Comparison of ENCODE assay signal across 21 mouse cellular contexts in the genomic region with DNA sequence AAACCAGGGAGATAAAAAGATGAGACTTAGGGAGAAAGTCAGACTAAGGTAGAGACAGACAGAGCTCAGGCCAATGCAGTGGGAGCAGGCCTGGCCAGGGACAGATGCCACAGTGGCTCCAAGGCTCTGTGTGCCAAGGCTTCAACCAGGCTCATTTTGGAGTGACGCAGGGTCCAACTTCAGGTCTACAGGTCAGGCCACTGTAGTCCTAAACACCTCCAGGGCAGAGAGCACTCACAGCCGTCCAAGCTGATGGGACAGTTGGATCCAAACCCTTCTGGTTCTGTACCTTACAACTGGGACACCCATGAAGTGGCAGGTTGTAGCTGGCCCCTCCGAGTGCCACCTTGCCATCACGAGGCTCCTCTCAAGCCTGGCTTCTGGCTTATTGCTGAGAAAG. TPM values are rescaled to one million over a fixed set of nuclear protein-coding genes. Genes with fewer than 3 reads are reported as not detected.
DNase-seq lines count a peak whose midpoint lies in the region; ATAC-seq and TF ChIP-seq lines count a peak whose summit lies in the region.
"Had no signal": no experiment of that assay in that cellular context is flagged by ENCODE, and none has a peak within 500 bp of the region (broad histone marks: within the 10 kb centered on the region; RNA-seq: fewer than 3 reads in every experiment).

No protein-coding gene starts in this region.

- WGBS in forebrain, embryonic 13.5 days = 94% methylated on average over 4 of the region's 4 CpGs
- 90% methylated on average over 4 of the region's 4 CpGs for WGBS in forebrain, embryonic 10.5 days
- 78% methylated on average over 4 of the region's 4 CpGs for WGBS in kidney, embryonic 16.5 days
- WGBS in lung, postnatal 0 days = 80% methylated on average over 4 of the region's 4 CpGs
- WGBS in stomach, embryonic 16.5 days = 88% methylated on average over 4 of the region's 4 CpGs

- no peak for ATAC-seq in forebrain, embryonic 13.5 days
- no peak for ATAC-seq in kidney, embryonic 16.5 days (ENCODE audit: low FRiP score, low TSS enrichment)
- no peak for ATAC-seq in lung, postnatal 0 days
- no peak for ATAC-seq in stomach, embryonic 16.5 days (ENCODE audit: insufficient read depth, low FRiP score)
- ATAC-seq: intestine, postnatal 0 days had no signal

- H3K36me3 ChIP-seq in forebrain, embryonic 13.5 days (ENCODE audit: poor library complexity, severe bottlenecking) = peaks cover 20% of the 10 kb centered on the region
- peaks cover 43% of the 10 kb centered on the region for H3K36me3 ChIP-seq in forebrain, embryonic 10.5 days (replicated peaks)
- peaks cover 8% of the 10 kb centered on the region for H3K36me3 ChIP-seq in kidney, embryonic 16.5 days (ENCODE audit: insufficient read depth, low read length)
- H3K36me3 ChIP-seq in lung, postnatal 0 days (ENCODE audit: insufficient read depth, low read length) = 0 out of 2 replicates have a peak, but pooled peaks cover 4% of the 10 kb centered on the region
- 0 out of 2 replicates have a peak, but pooled peaks cover 6% of the 10 kb centered on the region for H3K36me3 ChIP-seq in stomach, embryonic 16.5 days (ENCODE audit: control insufficient read depth, insufficient read depth, low read length)

- DNase-seq in forebrain, embryonic 10.5 days (ENCODE audit: extremely low spot score, low spot score) = no peak
- no peak for DNase-seq in kidney, postnatal 4 days
- no peak for DNase-seq in lung, postnatal 0 days (ENCODE audit: low spot score)
- no peak for DNase-seq in lung, postnatal 14 days
- DNase-seq in right cerebral cortex, postnatal 36 days (ENCODE audit: low spot score in 2 of 2) = no peak
- DNase-seq: adrenal gland, adult 2 months; cerebellum, adult 18-20 months; gastrocnemius, postnatal 10 days; heart, adult 2 months; heart, postnatal 14 days; layer of hippocampus, adult 9-11 months; lung, postnatal 10 days; thymus, adult 2 months had no signal

- no peak for TF ChIP-seq EP300 in lung, postnatal 0 days (IDR thresholded peaks at IDR 0.05)

- peak overlapping the region; percentile 3; the same call in 1 of the 2 replicates for H3K9ac ChIP-seq in forebrain, embryonic 13.5 days
- H3K9ac ChIP-seq in kidney, embryonic 16.5 days (replicated peaks; ENCODE audit: low read length) = no peak overlapping the region
- no peak overlapping the region for H3K9ac ChIP-seq in lung, postnatal 0 days (replicated peaks; ENCODE audit: low read depth)
- H3K9ac ChIP-seq in stomach, embryonic 16.5 days (ENCODE audit: low read length) = no peak overlapping the region; the same call in 1 of the 2 replicates

- TF ChIP-seq CTCF in lung, postnatal 0 days (IDR thresholded peaks at IDR 0.05) = no peak

- peaks cover 10% of the 10 kb centered on the region for H3K27me3 ChIP-seq in forebrain, embryonic 13.5 days
- peaks cover 12% of the 10 kb centered on the region for H3K27me3 ChIP-seq in forebrain, embryonic 10.5 days (ENCODE audit: poor library complexity, severe bottlenecking)
- no peaks in the 10 kb centered on the region for H3K27me3 ChIP-seq in kidney, embryonic 16.5 days (ENCODE audit: insufficient read depth, low read length)
- H3K27me3 ChIP-seq in lung, postnatal 0 days (replicated peaks; ENCODE audit: insufficient read depth, low read length) = no peaks in the 10 kb centered on the region
- H3K27me3 ChIP-seq in stomach, embryonic 16.5 days (ENCODE audit: control insufficient read depth, insufficient read depth, low read length) = no peaks in the 10 kb centered on the region

- no peak overlapping the region for H3K4me2 ChIP-seq in forebrain, embryonic 13.5 days
- peak overlapping the region; percentile 22; the same call in 1 of the 2 replicates for H3K4me2 ChIP-seq in kidney, embryonic 16.5 days (replicated peaks; ENCODE audit: low read depth, low read length)
- H3K4me2 ChIP-seq in lung, postnatal 0 days (replicated peaks; ENCODE audit: low read depth, low read length) = 0 out of 2 replicates have a peak overlapping the region, but pooled peaks have one; percentile 86
- H3K4me2 ChIP-seq in stomach, embryonic 16.5 days (ENCODE audit: low read depth, low read length) = 0 out of 2 replicates have a peak overlapping the region, but pooled peaks have one; percentile 84
- H3K4me2 ChIP-seq: midbrain, embryonic 11.5 days had no signal

- no peak overlapping the region for H3K4me3 ChIP-seq in forebrain, embryonic 13.5 days
- H3K4me3 ChIP-seq in forebrain, embryonic 10.5 days = no peak overlapping the region
- H3K4me3 ChIP-seq in kidney, embryonic 16.5 days (ENCODE audit: low read length) = no peak overlapping the region
- H3K4me3 ChIP-seq in lung, postnatal 0 days (ENCODE audit: low read depth, low read length) = no peak overlapping the region
- no peak overlapping the region for H3K4me3 ChIP-seq in stomach, embryonic 16.5 days (replicated peaks; ENCODE audit: low read length)
- H3K4me3 ChIP-seq: embryonic facial prominence, embryonic 13.5 days; heart, adult 2 months; hindbrain, embryonic 13.5 days had no signal

- H3K27ac ChIP-seq in forebrain, embryonic 13.5 days = no peak overlapping the region
- no peak overlapping the region for H3K27ac ChIP-seq in forebrain, embryonic 10.5 days
- H3K27ac ChIP-seq in kidney, embryonic 16.5 days (ENCODE audit: low read length) = no peak overlapping the region
- no peak overlapping the region for H3K27ac ChIP-seq in lung, postnatal 0 days (ENCODE audit: low read length)
- H3K27ac ChIP-seq in stomach, embryonic 16.5 days (ENCODE audit: low read length) = no peak overlapping the region
- H3K27ac ChIP-seq: heart, adult 2 months; hindbrain, embryonic 13.5 days had no signal

- H3K4me1 ChIP-seq in forebrain, embryonic 13.5 days = peaks cover 30% of the 10 kb centered on the region
- peaks cover 51% of the 10 kb centered on the region for H3K4me1 ChIP-seq in forebrain, embryonic 10.5 days
- peaks cover 41% of the 10 kb centered on the region for H3K4me1 ChIP-seq in kidney, embryonic 16.5 days (ENCODE audit: insufficient read depth, low read length)
- peaks cover 30% of the 10 kb centered on the region for H3K4me1 ChIP-seq in lung, postnatal 0 days (ENCODE audit: insufficient read depth, low read depth, low read length)
- peaks cover 45% of the 10 kb centered on the region for H3K4me1 ChIP-seq in stomach, embryonic 16.5 days (ENCODE audit: control insufficient read depth, insufficient read depth, low read length)

- no peaks in the 10 kb centered on the region for H3K9me3 ChIP-seq in forebrain, embryonic 13.5 days (replicated peaks)
- no peaks in the 10 kb centered on the region for H3K9me3 ChIP-seq in forebrain, embryonic 10.5 days
- H3K9me3 ChIP-seq in kidney, embryonic 16.5 days (ENCODE audit: low read length) = no peaks in the 10 kb centered on the region
- H3K9me3 ChIP-seq in lung, postnatal 0 days (ENCODE audit: low read length) = no peaks in the 10 kb centered on the region
- no peaks in the 10 kb centered on the region for H3K9me3 ChIP-seq in stomach, embryonic 16.5 days (replicated peaks; ENCODE audit: control insufficient read depth, low read length)
- H3K9me3 ChIP-seq: embryonic facial prominence, embryonic 13.5 days; hindbrain, embryonic 13.5 days had no signal

RNA-seq across cellular contexts. Expression of gene Gm20431, which starts 3.3 kb away (rescaled TPM):
- polyA plus RNA-seq in forebrain, embryonic 13.5 days (2015; fragmentation: Nextera tagmentation; extraction: Ambion mirVana) = 5.5 and 8.2 TPM in 2 replicates
- 2.7 and 4.9 TPM in 2 replicates for polyA plus RNA-seq in forebrain, embryonic 10.5 days (2016; fragmentation: Nextera tagmentation; extraction: Ambion mirVana)
- polyA plus RNA-seq in kidney, embryonic 16.5 days (2015; fragmentation: Nextera tagmentation; extraction: Ambion mirVana) = 1.3 and 6.1 TPM in 2 replicates
- 5.2 and 8.4 TPM in 2 replicates for polyA plus RNA-seq in lung, postnatal 0 days (2015; fragmentation: Nextera tagmentation; extraction: Ambion mirVana)
- polyA plus RNA-seq in stomach, embryonic 16.5 days (2015; fragmentation: Nextera tagmentation; extraction: Ambion mirVana) = 9.2 TPM in 1 of 2 replicates, not detected in the other
- polyA plus RNA-seq: urinary bladder, adult 2 months had no signal

RNA-seq across cellular contexts. Expression of gene Ube2v1, which starts 26.1 kb away (rescaled TPM):
- 278 and 309 TPM in 2 replicates for polyA plus RNA-seq in forebrain, embryonic 13.5 days (2015; fragmentation: Nextera tagmentation; extraction: Ambion mirVana)
- polyA plus RNA-seq in forebrain, embryonic 10.5 days (2016; fragmentation: Nextera tagmentation; extraction: Ambion mirVana) = 414 and 416 TPM in 2 replicates
- 319 and 338 TPM in 2 replicates for polyA plus RNA-seq in kidney, embryonic 16.5 days (2015; fragmentation: Nextera tagmentation; extraction: Ambion mirVana)
- 166 and 184 TPM in 2 replicates for polyA plus RNA-seq in lung, postnatal 0 days (2015; fragmentation: Nextera tagmentation; extraction: Ambion mirVana)
- polyA plus RNA-seq in stomach, embryonic 16.5 days (2015; fragmentation: Nextera tagmentation; extraction: Ambion mirVana) = 267 and 298 TPM in 2 replicates

RNA-seq across cellular contexts. Expression of gene Cebpb, which starts 30.7 kb away (rescaled TPM):
- 0.11 and 0.14 TPM in 2 replicates for polyA plus RNA-seq in forebrain, embryonic 13.5 days (2015; fragmentation: Nextera tagmentation; extraction: Ambion mirVana)
- 0.33 and 0.44 TPM in 2 replicates for polyA plus RNA-seq in forebrain, embryonic 10.5 days (2016; fragmentation: Nextera tagmentation; extraction: Ambion mirVana)
- polyA plus RNA-seq in kidney, embryonic 16.5 days (2015; fragmentation: Nextera tagmentation; extraction: Ambion mirVana) = 0.34 and 0.45 TPM in 2 replicates
- 108 and 122 TPM in 2 replicates for polyA plus RNA-seq in lung, postnatal 0 days (2015; fragmentation: Nextera tagmentation; extraction: Ambion mirVana)
- polyA plus RNA-seq in stomach, embryonic 16.5 days (2015; fragmentation: Nextera tagmentation; extraction: Ambion mirVana) = 0.69 and 0.92 TPM in 2 replicates

RNA-seq across cellular contexts. Expression of gene Tmem189, which starts 31.6 kb away (rescaled TPM):
- 22.1 and 24.0 TPM in 2 replicates for polyA plus RNA-seq in forebrain, embryonic 13.5 days (2015; fragmentation: Nextera tagmentation; extraction: Ambion mirVana)
- 31.5 and 34.2 TPM in 2 replicates for polyA plus RNA-seq in forebrain, embryonic 10.5 days (2016; fragmentation: Nextera tagmentation; extraction: Ambion mirVana)
- polyA plus RNA-seq in kidney, embryonic 16.5 days (2015; fragmentation: Nextera tagmentation; extraction: Ambion mirVana) = 54.9 and 58.8 TPM in 2 replicates
- polyA plus RNA-seq in lung, postnatal 0 days (2015; fragmentation: Nextera tagmentation; extraction: Ambion mirVana) = 51.7 and 55.1 TPM in 2 replicates
- polyA plus RNA-seq in stomach, embryonic 16.5 days (2015; fragmentation: Nextera tagmentation; extraction: Ambion mirVana) = 35.7 and 36.8 TPM in 2 replicates

Comparison
In these comparisons a context has a peak if more than half of its experiments do, and no peak if none do; other contexts are left out.
1. RNA of gene Cebpb, which starts 30.7 kb away (polyA plus RNA-seq): 108 to 122 TPM in lung, postnatal 0 days; 0.69 to 0.92 TPM in stomach, embryonic 16.5 days, 0.34 to 0.45 TPM in kidney, embryonic 16.5 days, 0.33 to 0.44 TPM in forebrain, embryonic 10.5 days and 0.11 to 0.14 TPM in forebrain, embryonic 13.5 days; every median in the first group is over 10 times any median in the second.